ENCODE assay signal across 33 mouse cellular contexts in the genomic region with DNA sequence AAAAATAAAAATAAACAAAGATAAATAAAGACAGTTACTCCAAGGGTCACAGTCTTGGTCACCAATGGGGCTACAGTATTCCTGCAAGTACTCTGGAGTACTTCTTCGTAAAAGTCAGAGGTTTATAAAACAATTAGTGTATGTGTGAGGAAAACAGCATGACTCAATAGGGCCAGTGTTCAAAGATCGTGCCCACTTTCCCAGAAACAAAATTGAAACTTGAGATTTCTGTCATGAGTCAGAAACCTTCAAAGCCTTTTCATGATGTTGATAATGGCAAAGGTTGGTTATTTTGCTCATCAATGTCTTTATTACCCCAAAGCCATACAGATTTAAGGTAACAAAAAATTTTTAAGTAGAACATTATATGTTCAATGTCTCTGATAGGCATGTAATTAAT. TPM values are rescaled to one million over a fixed set of nuclear protein-coding genes. Genes with fewer than 3 reads are reported as not detected.
"Had no signal": no experiment of that assay in that cellular context is flagged by ENCODE, and none has a peak within 500 bp of the region (broad histone marks: within the 10 kb centered on the region; RNA-seq: fewer than 3 reads in every experiment).

No protein-coding gene starts in this region.

- H3K9me3 ChIP-seq: heart, embryonic 10.5 days; heart, embryonic 13.5 days; heart, embryonic 15.5 days; hindbrain, embryonic 13.5 days; hindbrain, embryonic 15.5 days; intestine, embryonic 15.5 days; limb, embryonic 10.5 days; limb, embryonic 12.5 days; liver, embryonic 13.5 days had no signal

- H3K4me2 ChIP-seq: heart, embryonic 13.5 days; heart, embryonic 15.5 days; hindbrain, embryonic 13.5 days; hindbrain, embryonic 15.5 days; intestine, embryonic 15.5 days; limb, embryonic 12.5 days; liver, embryonic 13.5 days had no signal

- H3K4me1 ChIP-seq: hindbrain, embryonic 13.5 days; hindbrain, embryonic 15.5 days; intestine, embryonic 15.5 days; liver, embryonic 13.5 days had no signal

- H3K36me3 ChIP-seq: heart, embryonic 10.5 days; heart, embryonic 13.5 days; heart, embryonic 15.5 days; hindbrain, embryonic 13.5 days; hindbrain, embryonic 15.5 days; intestine, embryonic 15.5 days; limb, embryonic 10.5 days; limb, embryonic 12.5 days; liver, embryonic 13.5 days had no signal

- H3K27me3 ChIP-seq: heart, embryonic 13.5 days; heart, embryonic 15.5 days; hindbrain, embryonic 13.5 days; hindbrain, embryonic 15.5 days; intestine, embryonic 15.5 days; limb, embryonic 12.5 days; liver, embryonic 13.5 days had no signal

- H3K4me3 ChIP-seq: heart, embryonic 10.5 days; heart, embryonic 13.5 days; heart, embryonic 15.5 days; hindbrain, embryonic 13.5 days; hindbrain, embryonic 15.5 days; intestine, embryonic 15.5 days; layer of hippocampus, adult 2 months; left cerebral cortex, adult 2 months; limb, embryonic 10.5 days; limb, embryonic 12.5 days; liver, embryonic 13.5 days had no signal

- ATAC-seq: intestine, embryonic 15.5 days; intestine, postnatal 0 days had no signal

- H3K27ac ChIP-seq: heart, embryonic 10.5 days; heart, embryonic 13.5 days; heart, embryonic 15.5 days; hindbrain, embryonic 13.5 days; hindbrain, embryonic 15.5 days; intestine, embryonic 15.5 days; layer of hippocampus, adult 2 months; left cerebral cortex, adult 2 months; limb, embryonic 10.5 days; limb, embryonic 12.5 days; liver, embryonic 13.5 days had no signal

- DNase-seq: gastrocnemius, postnatal 14 days; gastrocnemius, postnatal 36 days; heart, adult 18-20 months; heart, postnatal 14 days; heart, postnatal 36 days; kidney, adult 18-20 months; kidney, adult 8-10 months; kidney, postnatal 10 days; kidney, postnatal 25 days; kidney, postnatal 4 days; liver; liver, embryonic 13.5 days had no signal

- H3K9ac ChIP-seq: heart, embryonic 13.5 days; heart, embryonic 15.5 days; hindbrain, embryonic 13.5 days; hindbrain, embryonic 15.5 days; intestine, embryonic 15.5 days; limb, embryonic 12.5 days; liver, embryonic 13.5 days had no signal

RNA-seq across cellular contexts. Expression of a gene that starts 53.1 kb away (rescaled TPM):
- total RNA-seq: gastrocnemius, adult 8-10 months; gastrocnemius, postnatal 14 days; layer of hippocampus, adult 2 months; layer of hippocampus, postnatal 10 days; layer of hippocampus, postnatal 25 days; left cerebral cortex, adult 2 months; left cerebral cortex, postnatal 14 days; left cerebral cortex, postnatal 36 days had no signal
- polyA plus RNA-seq: gonadal fat pad, adult 2 months; heart, embryonic 10.5 days; heart, postnatal 0 days; hindbrain, embryonic 11.5 days; hindbrain, embryonic 13.5 days; hindbrain, embryonic 15.5 days; intestine, embryonic 15.5 days; intestine, postnatal 0 days; kidney, embryonic 14.5 days; kidney, embryonic 16.5 days; limb, embryonic 10.5 days; liver, embryonic 13.5 days had no signal
